In the genomic region with DNA sequence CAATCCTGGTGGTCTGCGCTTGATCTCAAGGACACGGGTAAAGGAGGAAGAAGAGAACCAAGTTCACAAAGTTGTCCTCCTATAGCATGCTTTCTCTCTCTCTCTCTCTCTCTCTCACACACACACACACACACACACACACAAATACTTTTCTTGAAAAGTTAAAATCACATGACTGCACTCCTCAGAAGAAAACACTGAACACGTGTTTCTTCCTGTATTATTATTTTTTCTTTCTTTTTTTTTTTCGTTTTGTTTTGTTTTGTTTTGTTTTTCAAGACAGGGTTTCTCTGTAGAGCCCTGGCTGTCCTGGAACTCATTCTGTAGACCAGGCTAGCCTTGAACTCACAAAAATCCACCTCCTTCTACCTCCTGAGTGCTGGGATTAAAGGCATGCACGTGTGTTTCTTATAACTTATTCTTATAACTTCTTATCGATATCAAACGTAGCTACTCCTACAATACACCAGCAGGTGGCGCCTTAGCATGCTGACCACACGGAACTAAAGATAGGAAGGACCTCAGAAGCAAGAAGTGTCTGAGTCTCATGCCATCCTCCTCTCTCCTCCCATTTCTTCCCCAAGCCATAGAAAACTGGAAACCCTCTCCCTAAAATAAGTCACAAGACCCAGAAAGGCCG, we compare ENCODE assay signal across 10 mouse cellular contexts. TPM values are rescaled to one million over a fixed set of nuclear protein-coding genes. Genes with fewer than 3 reads are reported as not detected.
DNase-seq lines count a peak whose midpoint lies in the region; ATAC-seq and TF ChIP-seq lines count a peak whose summit lies in the region.
"Had no signal": no experiment of that assay in that cellular context is flagged by ENCODE, and none has a peak within 500 bp of the region (broad histone marks: within the 10 kb centered on the region; RNA-seq: fewer than 3 reads in every experiment).

No protein-coding gene starts in this region.

- TF ChIP-seq CTCF in kidney, postnatal 0 days (IDR thresholded peaks at IDR 0.05; ENCODE audit: low read depth): peak; percentile 88

- H3K4me1 ChIP-seq in kidney, postnatal 0 days (replicated peaks; ENCODE audit: insufficient read depth, low read length): no peaks in the 10 kb centered on the region
- H3K4me1 ChIP-seq: stomach, embryonic 15.5 days had no signal

- no peaks in the 10 kb centered on the region for H3K9me3 ChIP-seq in kidney, postnatal 0 days (replicated peaks; ENCODE audit: low read length)
- H3K9me3 ChIP-seq: embryonic facial prominence, embryonic 12.5 days; stomach, embryonic 15.5 days had no signal

- no peak for ATAC-seq in kidney, postnatal 0 days (replicated peaks; ENCODE audit: low FRiP score, low read depth)

- 39% methylated on average over 10 of the region's 10 CpGs for WGBS in kidney, postnatal 0 days

- DNase-seq in heart, adult 8-10 months (ENCODE audit: low spot score): peak; percentile 33
- no peak for DNase-seq in heart, postnatal 25 days (ENCODE audit: low spot score)
- peak; percentile 64 for DNase-seq in urinary bladder, postnatal 14 days (ENCODE audit: low spot score)
- DNase-seq in urinary bladder, adult 2 months (ENCODE audit: low spot score): no peak
- peak; percentile 49 for DNase-seq in cerebellum, adult 9-10 months
- DNase-seq in kidney, postnatal 0 days (ENCODE audit: low spot score): peak; percentile 86
- DNase-seq in mesoderm, embryonic 11.5 days (ENCODE audit: low read depth, low spot score): peak; percentile 81
- DNase-seq in urinary bladder, adult 18-20 months (ENCODE audit: low spot score in 2 of 2): no peak

- intact Hi-C loops in heart, postnatal 25 days (cut with DNase I): loop anchor here (2.0 to 10.0 kb wide), 2 partner anchors 571 to 611 kb away; a partner anchor contains a TSS

- no peak overlapping the region for H3K4me3 ChIP-seq in kidney, postnatal 0 days (replicated peaks; ENCODE audit: low read depth, low read length)
- H3K4me3 ChIP-seq: embryonic facial prominence, embryonic 12.5 days; stomach, embryonic 15.5 days had no signal

- no peak overlapping the region for H3K27ac ChIP-seq in kidney, postnatal 0 days
- H3K27ac ChIP-seq: embryonic facial prominence, embryonic 12.5 days; stomach, embryonic 15.5 days had no signal

- H3K27me3 ChIP-seq in kidney, postnatal 0 days (ENCODE audit: insufficient read depth, low read length): no peaks in the 10 kb centered on the region
- H3K27me3 ChIP-seq: embryonic facial prominence, embryonic 12.5 days; stomach, embryonic 15.5 days had no signal

- H3K4me2 ChIP-seq in kidney, postnatal 0 days (ENCODE audit: low read length): no peak overlapping the region
- H3K4me2 ChIP-seq: embryonic facial prominence, embryonic 12.5 days; stomach, embryonic 15.5 days had no signal

- no peak overlapping the region for H3K9ac ChIP-seq in kidney, postnatal 0 days (ENCODE audit: low read depth, low read length)
- H3K9ac ChIP-seq: embryonic facial prominence, embryonic 12.5 days; stomach, embryonic 15.5 days had no signal

- H3K36me3 ChIP-seq in kidney, postnatal 0 days (ENCODE audit: insufficient read depth, low read length): no peaks in the 10 kb centered on the region
- H3K36me3 ChIP-seq: embryonic facial prominence, embryonic 12.5 days; stomach, embryonic 15.5 days had no signal

RNA-seq across cellular contexts. Expression of a gene that starts 41.0 kb away (rescaled TPM):
- 100 to 1,000 TPM in 1 of 4 experiments, 10 to 100 TPM in 3; 65.0 to 103 (median 80.0) TPM for total RNA-seq in heart, adult 8-10 months (2022)
- 100 to 1,000 TPM in 1 of 2 experiments, 10 to 100 TPM in 1; 96.9 to 110 TPM for total RNA-seq in heart, postnatal 25 days (2021)
- polyA plus RNA-seq in urinary bladder, adult 2 months (2012; rRNA removed): 141 and 167 TPM in 2 replicates
- polyA plus RNA-seq in kidney, postnatal 0 days (2015; fragmentation: Nextera tagmentation; extraction: Ambion mirVana): 141 and 160 TPM in 2 replicates

Comparison
In these comparisons a context has a peak if more than half of its experiments do, and no peak if none do; other contexts are left out.
1. DNase-seq: peak in heart, adult 8-10 months (single experiment), urinary bladder, postnatal 14 days (single experiment), cerebellum, adult 9-10 months (single experiment), kidney, postnatal 0 days (single experiment) and mesoderm, embryonic 11.5 days (single experiment); none in heart, postnatal 25 days (single experiment), urinary bladder, adult 2 months (single experiment) and urinary bladder, adult 18-20 months (0 of 2).